ENCODE assay signal across 7 mouse cellular contexts in the genomic region with DNA sequence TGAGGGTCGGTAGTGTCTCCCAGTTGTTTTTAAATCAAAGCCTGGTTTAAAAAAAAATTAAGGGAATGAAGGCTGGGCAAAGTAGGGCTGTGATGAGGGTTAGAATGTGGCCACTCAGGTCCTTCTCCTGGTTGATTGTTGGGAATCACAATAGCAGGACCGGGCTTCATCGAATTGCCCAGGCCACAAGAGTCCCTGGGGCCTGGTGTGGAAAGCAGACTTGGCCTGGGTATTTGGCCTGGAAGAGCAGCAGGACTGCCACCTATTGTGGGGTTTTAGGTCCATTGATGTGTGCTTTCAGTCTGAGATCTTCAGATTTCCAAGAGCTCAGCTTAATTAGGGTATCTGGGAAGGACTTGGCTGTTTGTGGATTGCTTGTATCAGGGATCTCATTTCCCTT. TPM values are rescaled to one million over a fixed set of nuclear protein-coding genes. Genes with fewer than 3 reads are reported as not detected.
DNase-seq lines count a peak whose midpoint lies in the region; ATAC-seq lines count a peak whose summit lies in the region.

No protein-coding gene starts in this region.

- H3K4me2 ChIP-seq in lung, embryonic 16.5 days (ENCODE audit: low read depth, low read length), result peak overlapping the region; percentile 89
- peak overlapping the region; percentile 79 for H3K4me2 ChIP-seq in limb, embryonic 12.5 days
- peak overlapping the region; percentile 72 for H3K4me2 ChIP-seq in stomach, embryonic 16.5 days (ENCODE audit: low read depth, low read length)

- peak overlapping the region; percentile 71 for H3K4me3 ChIP-seq in lung, embryonic 16.5 days (ENCODE audit: low read length)
- peak overlapping the region; percentile 76 for H3K4me3 ChIP-seq in forebrain, embryonic 10.5 days
- H3K4me3 ChIP-seq in limb, embryonic 12.5 days (replicated peaks), result peak overlapping the region; percentile 79
- H3K4me3 ChIP-seq in stomach, embryonic 16.5 days (replicated peaks; ENCODE audit: low read length), result peak overlapping the region; percentile 71

- peaks cover 17% of the 10 kb centered on the region for H3K36me3 ChIP-seq in lung, embryonic 16.5 days (ENCODE audit: control insufficient read depth, insufficient read depth, low read length)
- H3K36me3 ChIP-seq in forebrain, embryonic 10.5 days (replicated peaks), result peaks cover 28% of the 10 kb centered on the region
- peaks cover 24% of the 10 kb centered on the region for H3K36me3 ChIP-seq in limb, embryonic 12.5 days
- 0 out of 2 replicates have a peak, but pooled peaks cover 6% of the 10 kb centered on the region for H3K36me3 ChIP-seq in stomach, embryonic 16.5 days (ENCODE audit: control insufficient read depth, insufficient read depth, low read length)

- H3K9ac ChIP-seq in lung, embryonic 16.5 days (ENCODE audit: low read length), result peak overlapping the region; percentile 77
- H3K9ac ChIP-seq in limb, embryonic 12.5 days (replicated peaks), result peak overlapping the region; percentile 82
- H3K9ac ChIP-seq in stomach, embryonic 16.5 days (ENCODE audit: low read length), result peak overlapping the region; percentile 83

- H3K4me1 ChIP-seq in lung, embryonic 16.5 days (replicated peaks; ENCODE audit: control insufficient read depth, insufficient read depth, low read length), result peaks cover 29% of the 10 kb centered on the region
- peaks cover 60% of the 10 kb centered on the region for H3K4me1 ChIP-seq in forebrain, embryonic 10.5 days
- H3K4me1 ChIP-seq in limb, embryonic 12.5 days (replicated peaks), result peaks cover 26% of the 10 kb centered on the region
- peaks cover 18% of the 10 kb centered on the region for H3K4me1 ChIP-seq in stomach, embryonic 16.5 days (ENCODE audit: control insufficient read depth, insufficient read depth, low read length)

- H3K27me3 ChIP-seq in lung, embryonic 16.5 days (ENCODE audit: control insufficient read depth, insufficient read depth, low read depth, low read length), result no peaks in the 10 kb centered on the region
- H3K27me3 ChIP-seq in forebrain, embryonic 10.5 days (ENCODE audit: poor library complexity, severe bottlenecking), result peaks cover 8% of the 10 kb centered on the region; the same call in 1 of the 2 replicates
- H3K27me3 ChIP-seq in limb, embryonic 12.5 days, result no peaks in the 10 kb centered on the region
- H3K27me3 ChIP-seq in stomach, embryonic 16.5 days (ENCODE audit: control insufficient read depth, insufficient read depth, low read length), result no peaks in the 10 kb centered on the region

- no peak for ATAC-seq in lung, embryonic 16.5 days (ENCODE audit: low read depth)
- ATAC-seq in limb, embryonic 12.5 days (ENCODE audit: insufficient number of reproducible peaks, insufficient read depth, low FRiP score, low TSS enrichment, low read depth), result no peak
- ATAC-seq in stomach, embryonic 16.5 days (ENCODE audit: insufficient read depth, low FRiP score), result no peak

- 49% methylated on average over 3 of the region's 3 CpGs for WGBS in lung, embryonic 16.5 days
- WGBS in forebrain, embryonic 10.5 days, result 41% methylated on average over 3 of the region's 3 CpGs
- 51% methylated on average over 3 of the region's 3 CpGs for WGBS in limb, embryonic 12.5 days
- WGBS in stomach, embryonic 16.5 days, result 45% methylated on average over 3 of the region's 3 CpGs

- no peaks in the 10 kb centered on the region for H3K9me3 ChIP-seq in lung, embryonic 16.5 days (ENCODE audit: control insufficient read depth, low read length)
- H3K9me3 ChIP-seq in forebrain, embryonic 10.5 days, result no peaks in the 10 kb centered on the region
- H3K9me3 ChIP-seq in limb, embryonic 12.5 days, result no peaks in the 10 kb centered on the region
- H3K9me3 ChIP-seq in stomach, embryonic 16.5 days (replicated peaks; ENCODE audit: control insufficient read depth, low read length), result no peaks in the 10 kb centered on the region

- H3K27ac ChIP-seq in lung, embryonic 16.5 days (ENCODE audit: low read length), result no peak overlapping the region; the same call in 1 of the 2 replicates
- peak overlapping the region; percentile 90 for H3K27ac ChIP-seq in forebrain, embryonic 10.5 days
- peak overlapping the region; percentile 83; the same call in 1 of the 2 replicates for H3K27ac ChIP-seq in limb, embryonic 12.5 days
- H3K27ac ChIP-seq in stomach, embryonic 16.5 days (ENCODE audit: low read length), result peak overlapping the region; percentile 83; the same call in 1 of the 2 replicates

- DNase-seq in lung, postnatal 14 days, result no peak
- no peak for DNase-seq in forebrain, embryonic 10.5 days (ENCODE audit: extremely low spot score, low spot score)
- DNase-seq in gastrocnemius, postnatal 10 days, result no peak
- no peak for DNase-seq in T-cell, adult 2 months (ENCODE audit: low spot score)

RNA-seq across cellular contexts. Expression of a gene that starts 10.1 kb away (rescaled TPM):
- 32.4 and 39.8 TPM in 2 replicates for polyA plus RNA-seq in lung, embryonic 16.5 days (2015; fragmentation: Nextera tagmentation; extraction: Ambion mirVana)
- polyA plus RNA-seq in forebrain, embryonic 10.5 days (2016; fragmentation: Nextera tagmentation; extraction: Ambion mirVana), result 13.5 and 13.7 TPM in 2 replicates
- polyA plus RNA-seq in limb, embryonic 12.5 days (2016; fragmentation: Nextera tagmentation; extraction: Ambion mirVana), result 26.1 and 27.2 TPM in 2 replicates
- 21.0 and 24.6 TPM in 2 replicates for polyA plus RNA-seq in stomach, embryonic 16.5 days (2015; fragmentation: Nextera tagmentation; extraction: Ambion mirVana)
- 100 to 1,000 TPM; 127 to 130 TPM for total RNA-seq in gastrocnemius, postnatal 10 days (2021)

RNA-seq across cellular contexts. Expression of a gene that starts 46.3 kb away (rescaled TPM):
- 32.3 and 36.0 TPM in 2 replicates for polyA plus RNA-seq in lung, embryonic 16.5 days (2015; fragmentation: Nextera tagmentation; extraction: Ambion mirVana)
- polyA plus RNA-seq in forebrain, embryonic 10.5 days (2016; fragmentation: Nextera tagmentation; extraction: Ambion mirVana), result 20.1 and 20.3 TPM in 2 replicates
- 22.6 and 25.0 TPM in 2 replicates for polyA plus RNA-seq in limb, embryonic 12.5 days (2016; fragmentation: Nextera tagmentation; extraction: Ambion mirVana)
- polyA plus RNA-seq in stomach, embryonic 16.5 days (2015; fragmentation: Nextera tagmentation; extraction: Ambion mirVana), result 30.0 and 31.7 TPM in 2 replicates
- 10 to 100 TPM; 38.1 to 80.4 TPM for total RNA-seq in gastrocnemius, postnatal 10 days (2021)

RNA-seq across cellular contexts. Expression of a gene that starts 59.4 kb away (rescaled TPM):
- 146 and 148 TPM in 2 replicates for polyA plus RNA-seq in lung, embryonic 16.5 days (2015; fragmentation: Nextera tagmentation; extraction: Ambion mirVana)
- 255 and 271 TPM in 2 replicates for polyA plus RNA-seq in forebrain, embryonic 10.5 days (2016; fragmentation: Nextera tagmentation; extraction: Ambion mirVana)
- polyA plus RNA-seq in limb, embryonic 12.5 days (2016; fragmentation: Nextera tagmentation; extraction: Ambion mirVana), result 147 and 168 TPM in 2 replicates
- 112 and 120 TPM in 2 replicates for polyA plus RNA-seq in stomach, embryonic 16.5 days (2015; fragmentation: Nextera tagmentation; extraction: Ambion mirVana)
- 10 to 100 TPM; 37.4 to 39.6 TPM for total RNA-seq in gastrocnemius, postnatal 10 days (2021)

RNA-seq across cellular contexts. Expression of a gene that starts 59.8 kb away (rescaled TPM):
- 171 and 180 TPM in 2 replicates for polyA plus RNA-seq in lung, embryonic 16.5 days (2015; fragmentation: Nextera tagmentation; extraction: Ambion mirVana)
- 147 and 148 TPM in 2 replicates for polyA plus RNA-seq in forebrain, embryonic 10.5 days (2016; fragmentation: Nextera tagmentation; extraction: Ambion mirVana)
- polyA plus RNA-seq in limb, embryonic 12.5 days (2016; fragmentation: Nextera tagmentation; extraction: Ambion mirVana), result 139 and 143 TPM in 2 replicates
- 190 and 200 TPM in 2 replicates for polyA plus RNA-seq in stomach, embryonic 16.5 days (2015; fragmentation: Nextera tagmentation; extraction: Ambion mirVana)
- 100 to 1,000 TPM; 789 to 874 TPM for total RNA-seq in gastrocnemius, postnatal 10 days (2021)
